Mouse (Mus musculus) heart, embryonic 13.5 days (tissue): ENCODE results near the gene Inhba. TPM values are rescaled to one million over a fixed set of nuclear protein-coding genes. Genes with fewer than 3 reads are reported as not detected.

Experiments used
- ATAC-seq: fragments of 200-750 bp; cut with Nextera tagmentation; 2 replicates; pipeline ENCODE4 v1.8.0; 2017; ENCODE audit warnings: moderate TSS enrichment; ENCODE audit not compliant: insufficient number of reproducible peaks, low FRiP score, low TSS enrichment; ENCODE audit errors: extremely low read depth
- H3K27ac ChIP-seq: fragments of 300-500 bp; sonication (generic); replicated peaks from 2 replicates; pipeline ENCODE4 v1.5.1; 2015; ENCODE audit warnings: moderate library complexity, mild to moderate bottlenecking, inconsistent platforms
- H3K27me3 ChIP-seq: fragments of 300-500 bp; sonication (generic); replicated peaks from 2 replicates; pipeline ENCODE4 v1.6.1; 2015; ENCODE audit warnings: mild to moderate bottlenecking, inconsistent platforms
- H3K36me3 ChIP-seq: fragments of 300-500 bp; sonication (generic); 2 replicates; pipeline ENCODE4 v1.6.1; 2015; ENCODE audit warnings: mild to moderate bottlenecking, inconsistent platforms
- H3K4me1 ChIP-seq: fragments of 300-500 bp; sonication (generic); 2 replicates; pipeline ENCODE4 v1.6.1; 2015; ENCODE audit warnings: inconsistent platforms
- H3K4me2 ChIP-seq: fragments of 300-500 bp; sonication (generic); 2 replicates; pipeline ENCODE4 v1.6.1; 2015; ENCODE audit warnings: inconsistent platforms, mild to moderate bottlenecking, moderate library complexity
- H3K4me3 ChIP-seq: fragments of 300-500 bp; sonication (generic); 2 replicates; pipeline ENCODE4 v1.5.1; 2015; ENCODE audit warnings: moderate library complexity, mild to moderate bottlenecking, inconsistent platforms
- H3K9ac ChIP-seq: fragments of 300-500 bp; sonication (generic); 2 replicates; pipeline ENCODE4 v1.6.1; 2015; ENCODE audit warnings: inconsistent platforms, mild to moderate bottlenecking, moderate library complexity
- H3K9me3 ChIP-seq: fragments of 300-500 bp; sonication (generic); 2 replicates; pipeline ENCODE4 v1.6.1; 2016; ENCODE audit warnings: inconsistent platforms
- WGBS: fragments of 180-500 bp; shearing (Covaris S2); methylation state at CpG from one replicate; pipeline ENCODE4 v1.1.7; 2015; ENCODE audit warnings: mixed read lengths; 5-methylcytosine and 5-hydroxymethylcytosine counted together
- polyA plus RNA-seq: library from polyadenylated mRNA; unstranded; fragments of >200 nt; fragmentation: Nextera tagmentation; extraction: Ambion mirVana; gene quantifications from 2 replicates; pipeline ENCODE4 v1.2.1, GENCODE M21; 2015

Gene Inhba
- polyA plus RNA-seq, 1 experiment from 2014 or later: 13.3 TPM

DNA sequence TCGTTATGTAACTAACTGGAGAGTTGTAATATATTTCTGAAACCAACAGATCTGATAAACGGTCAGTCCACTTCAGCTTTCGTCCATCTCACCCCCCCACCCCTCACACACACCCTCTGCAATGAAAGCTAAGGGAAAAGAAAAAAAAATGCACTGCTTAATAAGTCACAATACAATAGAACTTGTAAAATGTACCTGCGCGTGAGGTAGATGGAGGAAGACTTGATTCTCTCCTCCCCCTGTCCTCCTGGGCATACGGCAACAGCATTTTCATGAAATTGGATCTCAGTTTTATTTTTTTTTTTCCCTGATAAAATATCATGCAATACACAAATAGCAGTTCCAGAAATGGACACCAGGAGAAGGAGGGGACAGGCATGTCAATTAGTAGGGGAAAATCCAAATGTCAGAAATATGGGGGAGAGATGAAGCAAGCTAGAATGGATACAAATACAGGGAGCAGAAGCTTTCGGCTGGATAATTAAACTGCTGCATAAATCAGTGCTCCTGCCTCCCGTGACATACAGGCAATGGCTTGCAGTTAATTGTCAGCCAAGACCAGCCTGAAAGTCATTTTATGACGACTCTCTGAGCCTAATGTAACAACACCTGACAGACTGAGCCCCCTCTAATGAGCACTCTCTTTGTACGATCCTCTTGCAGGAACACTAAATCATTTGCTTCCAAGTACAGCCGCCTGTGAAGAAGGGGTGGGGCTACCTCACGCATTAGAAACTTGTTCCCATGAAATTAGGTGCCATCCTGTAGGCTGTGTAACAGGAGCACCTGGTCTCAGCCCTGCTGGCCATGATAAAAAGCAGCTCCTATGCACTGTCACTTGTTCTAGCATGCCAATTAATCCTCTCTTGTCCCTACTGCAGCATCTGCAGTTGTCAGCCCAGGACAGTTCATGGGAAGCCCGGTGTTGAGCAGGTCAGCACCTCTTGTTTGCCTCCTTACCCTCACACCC lies 11.7 kb downstream of the Inhba start:
- H3K9me3 ChIP-seq: no peaks in the 10 kb centered on the region
- no peak for ATAC-seq
- H3K4me2 ChIP-seq: 0 out of 2 replicates have a peak overlapping the region, but pooled peaks have one; percentile 13
- H3K4me1 ChIP-seq: peaks cover 31% of the 10 kb centered on the region
- 59% methylated on average over 13 of the region's 13 CpGs for whole genome bisulfite sequencing
- H3K36me3 ChIP-seq: peaks cover 15% of the 10 kb centered on the region
- H3K27me3 ChIP-seq: 0 out of 2 replicates have a peak, but pooled peaks cover 2% of the 10 kb centered on the region
- no peak overlapping the region for H3K27ac ChIP-seq
- H3K9ac ChIP-seq: 0 out of 2 replicates have a peak overlapping the region, but pooled peaks have one; percentile 20
- H3K4me3 ChIP-seq: no peak overlapping the region

DNA sequence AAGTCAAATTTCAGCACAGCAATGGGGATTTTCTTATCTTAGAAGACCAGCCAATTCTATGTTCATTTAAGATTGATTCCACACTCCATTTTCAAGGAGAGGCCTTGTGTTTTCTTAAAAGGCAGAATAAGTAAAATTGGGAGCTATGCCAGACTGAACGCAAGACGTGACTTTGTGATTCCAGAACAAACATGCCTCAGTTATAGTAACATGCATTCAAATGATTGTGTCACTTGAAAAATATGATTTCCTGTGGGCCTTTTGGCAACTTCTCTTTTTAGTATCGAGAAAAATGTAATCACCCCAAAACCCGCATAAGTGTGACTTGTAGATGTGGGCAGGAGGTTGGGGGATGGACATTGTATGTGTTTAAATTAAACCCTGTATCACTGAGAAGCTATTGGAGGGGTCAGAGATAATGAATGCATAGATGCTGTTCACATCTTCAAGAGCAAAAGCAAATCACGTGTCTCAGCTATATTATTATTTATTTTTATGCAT lies 19.0 kb downstream of the Inhba start:
- Histone ChIP-seq H3K27ac (no peak overlapping the region), H3K4me2 (no peak overlapping the region), H3K4me1 (no peaks in the 10 kb centered on the region), H3K36me3 (peaks cover 12% of the 10 kb centered on the region), H3K9me3 (no peaks in the 10 kb centered on the region), H3K27me3 (no peaks in the 10 kb centered on the region), H3K4me3 (no peak overlapping the region), H3K9ac (no peak overlapping the region)
- 60% methylated on average over 5 of the region's 5 CpGs for WGBS
- ATAC-seq: no peak

DNA sequence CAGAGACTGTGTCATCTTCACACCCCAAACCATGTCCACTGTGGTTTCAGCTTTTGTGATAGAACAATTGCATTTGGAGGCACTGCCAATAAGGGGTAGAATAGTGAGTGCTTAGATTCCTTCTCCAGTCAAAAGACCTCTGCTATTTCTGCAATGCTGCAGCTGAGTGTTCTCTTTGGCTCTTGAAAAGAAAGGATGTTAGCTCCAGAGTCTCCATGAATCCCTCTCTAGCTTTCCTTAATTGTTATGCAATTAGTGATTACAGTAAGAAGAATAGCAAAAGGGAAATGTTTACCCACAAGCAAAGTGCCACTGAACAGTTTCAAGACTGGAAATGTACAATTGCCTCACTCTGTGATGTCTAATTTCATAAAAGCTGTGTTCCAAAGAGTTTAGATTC lies 20.8 kb downstream of the Inhba start:
- ATAC-seq: no peak
- Histone ChIP-seq H3K36me3 (no peaks in the 10 kb centered on the region), H3K4me2 (no peak overlapping the region), H3K27ac (no peak overlapping the region), H3K4me1 (no peaks in the 10 kb centered on the region), H3K27me3 (no peaks in the 10 kb centered on the region), H3K9me3 (no peaks in the 10 kb centered on the region), H3K4me3 (no peak overlapping the region), H3K9ac (no peak overlapping the region)

DNA sequence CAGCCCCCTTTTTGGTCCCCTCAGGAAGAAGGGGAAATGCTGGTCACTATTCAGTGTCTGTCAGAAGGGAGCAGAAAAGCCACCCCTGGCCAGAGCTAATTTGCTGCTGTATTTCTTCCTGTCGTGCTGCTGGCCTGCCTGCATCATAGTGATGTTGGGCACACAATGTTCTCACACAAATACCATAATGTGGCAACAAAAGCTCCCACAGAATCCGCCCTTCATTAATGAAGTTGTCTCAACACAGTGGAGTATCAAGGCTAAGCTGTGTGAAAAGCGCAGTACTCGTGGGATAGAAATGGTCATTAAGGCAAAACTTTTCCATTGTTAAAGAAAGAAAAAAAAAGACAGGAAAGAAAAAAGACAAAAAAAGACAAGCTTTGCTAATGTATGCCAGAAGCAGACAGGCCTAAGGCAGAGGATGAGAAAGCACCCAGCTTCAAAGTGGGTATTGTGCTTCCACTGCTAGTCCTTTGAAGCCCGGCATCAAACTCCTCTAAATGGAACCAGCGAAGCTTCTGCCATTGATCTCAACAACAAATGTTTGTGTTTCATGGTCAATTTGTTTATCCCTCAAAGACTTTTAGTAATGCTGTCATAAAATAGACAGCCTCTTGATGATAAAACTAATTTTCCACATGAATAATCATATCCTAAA lies 21.4 kb downstream of the Inhba start:
- ATAC-seq: no peak
- no peaks in the 10 kb centered on the region for H3K27me3 ChIP-seq
- WGBS: 74% methylated on average over 6 of the region's 6 CpGs
- H3K27ac ChIP-seq: no peak overlapping the region
- no peak overlapping the region for H3K4me2 ChIP-seq
- H3K4me3 ChIP-seq: no peak overlapping the region
- H3K4me1 ChIP-seq: no peaks in the 10 kb centered on the region
- H3K9ac ChIP-seq: no peak overlapping the region
- no peaks in the 10 kb centered on the region for H3K36me3 ChIP-seq
- H3K9me3 ChIP-seq: no peaks in the 10 kb centered on the region

DNA sequence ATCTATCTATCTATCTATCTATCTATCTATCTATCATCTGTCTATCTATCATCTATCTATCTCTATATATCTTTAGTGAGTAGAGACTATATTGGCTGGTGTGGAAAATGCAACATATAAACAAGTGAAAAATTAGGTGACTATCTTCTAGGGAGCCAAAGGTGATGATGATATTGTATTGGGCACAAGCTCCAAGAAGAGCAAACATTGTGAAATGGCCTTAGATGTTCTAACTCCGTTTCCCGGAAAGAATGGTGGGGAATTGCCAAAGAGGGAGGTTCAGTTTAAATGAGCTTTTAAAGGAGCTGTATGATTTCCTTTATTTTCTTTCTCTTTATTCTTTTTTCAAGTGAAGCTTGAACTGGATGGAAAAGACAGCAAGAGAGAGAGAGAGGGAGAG lies 57.4 kb downstream of the Inhba start:
- Histone ChIP-seq H3K4me3 (no peak overlapping the region), H3K9ac (no peak overlapping the region), H3K4me1 (no peaks in the 10 kb centered on the region; the same call in 1 of the 2 replicates), H3K27me3 (no peaks in the 10 kb centered on the region), H3K27ac (no peak overlapping the region), H3K4me2 (no peak overlapping the region), H3K9me3 (no peaks in the 10 kb centered on the region), H3K36me3 (no peaks in the 10 kb centered on the region)
- WGBS: 72% methylated on average over 2 of the region's 2 CpGs
- no peak for ATAC-seq

DNA sequence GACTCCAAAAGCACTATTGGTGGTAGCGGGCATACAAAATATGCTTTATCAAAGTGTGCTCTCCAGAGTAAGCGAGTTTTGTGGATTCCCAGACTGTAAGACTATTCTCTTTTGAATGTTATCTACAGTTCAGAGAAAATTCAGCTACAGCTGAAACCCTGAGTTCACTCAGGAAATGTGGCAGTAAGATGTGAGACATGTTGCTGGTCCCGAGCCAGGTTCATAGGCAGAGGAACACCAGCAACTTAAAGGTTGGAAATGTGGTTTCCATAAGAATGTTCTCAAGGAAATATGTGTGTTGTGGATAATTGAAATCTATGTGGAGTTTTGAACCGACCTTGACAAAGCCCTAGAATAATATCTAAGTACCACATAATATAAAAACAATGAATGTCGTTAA lies 65.6 kb downstream of the Inhba start:
- no peaks in the 10 kb centered on the region for H3K9me3 ChIP-seq

DNA sequence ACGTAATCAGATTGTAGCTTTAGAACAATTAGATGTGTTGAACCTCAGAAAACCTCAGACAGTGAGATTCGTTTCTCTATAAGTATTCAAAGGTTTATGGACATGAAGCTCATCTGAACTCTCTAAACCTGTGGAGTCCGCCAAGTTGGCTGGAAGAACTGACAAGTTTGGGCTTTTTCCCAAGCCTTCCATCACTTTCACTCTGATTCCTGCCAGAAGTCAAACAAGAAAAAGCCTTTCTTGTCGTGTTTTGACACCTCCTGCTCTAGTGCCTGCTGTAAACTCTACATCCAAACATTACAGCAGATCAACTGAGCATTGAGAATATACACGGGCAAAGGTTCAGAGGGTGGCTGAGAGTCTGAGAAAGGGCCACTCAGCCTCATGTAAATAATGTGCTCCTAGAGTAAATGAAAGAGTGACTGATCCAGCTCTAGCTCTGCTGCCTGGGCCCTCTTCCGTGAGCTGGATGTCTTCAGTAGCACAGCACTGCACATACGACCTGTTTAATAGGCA lies 66.6 kb downstream of the Inhba start:
- H3K9ac ChIP-seq: no peak overlapping the region
- no peaks in the 10 kb centered on the region; the same call in 1 of the 2 replicates for H3K4me1 ChIP-seq
- no peaks in the 10 kb centered on the region for H3K36me3 ChIP-seq
- no peaks in the 10 kb centered on the region for H3K27me3 ChIP-seq
- no peak overlapping the region for H3K4me3 ChIP-seq
- H3K4me2 ChIP-seq: no peak overlapping the region
- no peak for ATAC-seq
- 59% methylated on average over 7 of the region's 7 CpGs for WGBS
- H3K27ac ChIP-seq: peak overlapping the region; percentile 61
- H3K9me3 ChIP-seq: no peaks in the 10 kb centered on the region

More for the DNA sequence above, 65.6 kb downstream of the Inhba start:
- Histone ChIP-seq H3K27me3 (no peaks in the 10 kb centered on the region), H3K4me2 (no peak overlapping the region), H3K36me3 (no peaks in the 10 kb centered on the region), H3K4me3 (no peak overlapping the region), H3K9ac (no peak overlapping the region), H3K27ac (peak overlapping the region; percentile 22), H3K4me1 (no peaks in the 10 kb centered on the region; the same call in 1 of the 2 replicates)
- 48% methylated on average over 5 of the region's 5 CpGs for WGBS
- ATAC-seq: no peak

DNA sequence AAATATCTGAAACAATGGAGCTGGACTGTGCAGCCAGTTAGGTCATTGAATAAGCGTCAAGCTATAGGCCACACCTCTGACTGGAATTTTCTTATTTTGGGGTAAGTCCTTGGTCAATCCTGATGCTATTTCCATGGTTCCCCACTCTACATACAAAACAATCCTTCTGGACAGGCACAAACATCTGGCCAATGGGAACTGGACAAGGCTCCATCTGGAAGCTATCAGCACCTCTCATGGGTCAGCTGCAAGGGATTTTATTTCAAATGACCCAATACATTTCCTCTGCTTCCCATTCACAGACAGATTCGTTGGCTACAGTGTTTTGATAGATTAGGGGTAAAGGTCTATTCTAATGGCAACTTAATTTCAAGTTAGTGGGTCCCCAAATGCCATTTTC lies 68.6 kb downstream of the Inhba start:
- no peaks in the 10 kb centered on the region for H3K36me3 ChIP-seq
- H3K27ac ChIP-seq: no peak overlapping the region
- H3K9me3 ChIP-seq: no peaks in the 10 kb centered on the region
- no peak overlapping the region for H3K9ac ChIP-seq
- no peak for ATAC-seq
- no peaks in the 10 kb centered on the region for H3K4me1 ChIP-seq
- H3K27me3 ChIP-seq: no peaks in the 10 kb centered on the region
- H3K4me2 ChIP-seq: no peak overlapping the region
- WGBS: 47% methylated on average over 2 of the region's 2 CpGs
- no peak overlapping the region for H3K4me3 ChIP-seq
